Mouse (Mus musculus): ENCODE measurements at regions not wholly inside any gene's neighbourhood (a gene's known extent, or its start where the extent isn't known, plus 50 kb on each side); places are given as distances from the start of the nearest gene placed in this dataset.

DNA sequence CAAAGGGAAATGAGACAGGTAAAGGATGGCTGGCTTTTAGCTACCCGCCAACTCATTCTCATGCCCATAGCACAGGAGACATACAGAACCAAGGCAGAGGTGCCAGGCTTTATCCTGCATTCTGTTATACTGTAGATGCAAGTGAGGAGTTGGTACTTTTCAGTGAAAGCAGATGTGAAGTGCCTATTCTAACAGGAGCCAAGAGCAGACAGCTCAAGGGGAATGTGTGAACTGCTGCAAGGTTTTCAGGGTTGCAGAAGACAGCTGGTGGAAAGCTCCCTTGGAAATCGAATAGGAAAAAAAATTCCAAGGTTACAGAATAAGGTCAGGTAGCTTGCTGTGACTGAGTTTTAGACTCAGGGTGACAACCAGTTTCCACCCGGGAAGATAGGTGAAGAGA lies 105.7 kb upstream of the Gls start:
- TF ChIP-seq CTCF (IDR thresholded peaks at IDR 0.05; ENCODE audit: insufficient read depth, low read depth, low read length) (no peak), POLR2A (IDR thresholded peaks at IDR 0.05; ENCODE audit: insufficient read depth, low read depth, low read length) (no peak)

Data from olfactory bulb, adult 2 months (tissue).